In the genomic region with DNA sequence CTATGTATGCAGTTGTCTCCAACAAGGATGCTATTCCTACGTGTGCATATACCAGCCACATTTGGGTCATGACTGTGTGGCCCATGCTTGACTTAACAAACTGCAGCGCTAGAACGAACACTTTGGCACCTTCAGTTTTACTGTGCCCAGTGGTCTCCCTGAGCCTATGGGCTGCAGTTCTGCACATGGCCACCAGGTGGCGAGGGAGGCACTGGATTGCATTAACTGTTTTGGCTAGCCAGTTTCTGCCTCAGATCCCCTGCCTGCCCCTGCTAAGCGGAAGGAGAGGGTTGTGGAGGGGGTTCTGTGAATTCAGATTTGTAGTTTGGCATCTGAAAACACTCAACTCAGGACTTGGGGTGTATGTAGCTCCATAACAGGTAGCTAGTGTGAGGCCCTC, we compare ENCODE assay signal across 9 mouse cellular contexts.
DNase-seq lines count a peak whose midpoint lies in the region; ATAC-seq and TF ChIP-seq lines count a peak whose summit lies in the region.
"Had no signal": no experiment of that assay in that cellular context is flagged by ENCODE, and none has a peak within 500 bp of the region (broad histone marks: within the 10 kb centered on the region; RNA-seq: fewer than 3 reads in every experiment).

No protein-coding gene starts in this region.

- peak overlapping the region; percentile 10 to 22; a peak in 2 of 4 replicates for H3K4me3 ChIP-seq in ES-E14 (ENCODE audit: insufficient read depth in 1 of 2, low read depth in 1 of 2, low read length in 2 of 2, poor library complexity in 1 of 2, severe bottlenecking in 1 of 2)
- no peak overlapping the region for H3K4me3 ChIP-seq in forebrain, embryonic 14.5 days (ENCODE audit: low read depth, low read length)
- H3K4me3 ChIP-seq in hindbrain, embryonic 11.5 days (ENCODE audit: low read depth, low read length) = no peak overlapping the region
- H3K4me3 ChIP-seq in lung, postnatal 0 days (ENCODE audit: low read depth, low read length) = no peak overlapping the region
- H3K4me3 ChIP-seq: limb, embryonic 15.5 days had no signal

- no peak overlapping the region for H3K4me2 ChIP-seq in forebrain, embryonic 14.5 days (ENCODE audit: low read length)
- no peak overlapping the region for H3K4me2 ChIP-seq in hindbrain, embryonic 11.5 days (replicated peaks; ENCODE audit: low read depth, low read length)
- no peak overlapping the region for H3K4me2 ChIP-seq in lung, postnatal 0 days (replicated peaks; ENCODE audit: low read depth, low read length)
- H3K4me2 ChIP-seq: limb, embryonic 15.5 days had no signal

- no peak overlapping the region for H3K27ac ChIP-seq in ES-E14 (ENCODE audit: insufficient read depth, low read depth, low read length, poor library complexity, severe bottlenecking)
- H3K27ac ChIP-seq in forebrain, embryonic 14.5 days (ENCODE audit: low read depth, low read length) = no peak overlapping the region
- peak overlapping the region; percentile 3; the same call in 1 of the 2 replicates for H3K27ac ChIP-seq in hindbrain, embryonic 11.5 days (ENCODE audit: low read depth, low read length)
- no peak overlapping the region for H3K27ac ChIP-seq in lung, postnatal 0 days (ENCODE audit: low read length)
- H3K27ac ChIP-seq: limb, embryonic 15.5 days had no signal

- DNase-seq in ES-E14 (ENCODE audit: low read depth, low spot score) = peak; percentile 90
- DNase-seq in c-Kit-positive CD71-negative TER-119-negative erythroid progenitor cells, embryonic 14.5 days (ENCODE audit: low read depth) = peak; percentile 74
- DNase-seq in forebrain, embryonic 14.5 days (ENCODE audit: low spot score) = peak; percentile 91
- peak; percentile 94 for DNase-seq in hindbrain, embryonic 11.5 days (ENCODE audit: low spot score)
- peak; percentile 74 for DNase-seq in layer of hippocampus, adult 9-11 months
- DNase-seq in lung, postnatal 0 days (ENCODE audit: low spot score) = peak; percentile 79
- peak; percentile 68 for DNase-seq in ovary, postnatal 10 days (ENCODE audit: low spot score)
- DNase-seq in thymus, postnatal 0 days (ENCODE audit: low spot score) = peak; percentile 82

- 26% methylated on average over 5 of the region's 5 CpGs for WGBS in forebrain, embryonic 14.5 days
- WGBS in hindbrain, embryonic 11.5 days = 43% methylated on average over 5 of the region's 5 CpGs
- 32% methylated on average over 5 of the region's 5 CpGs for WGBS in lung, postnatal 0 days

- H3K27me3 ChIP-seq in forebrain, embryonic 14.5 days (replicated peaks; ENCODE audit: control insufficient read depth, insufficient read depth, low read length) = no peaks in the 10 kb centered on the region
- no peaks in the 10 kb centered on the region for H3K27me3 ChIP-seq in hindbrain, embryonic 11.5 days (ENCODE audit: control insufficient read depth, insufficient read depth, low read length)
- H3K27me3 ChIP-seq in lung, postnatal 0 days (replicated peaks; ENCODE audit: insufficient read depth, low read length) = no peaks in the 10 kb centered on the region
- H3K27me3 ChIP-seq: limb, embryonic 15.5 days had no signal

- peak; percentile 100 for TF ChIP-seq CTCF in lung, postnatal 0 days (IDR thresholded peaks at IDR 0.05)

- in situ Hi-C loops in ES-E14 (cut with MboI; ENCODE audit: low sequenced_read_pairs in 2 of 2, unreplicated experiment in 2 of 2) = loop anchor here in 1 of 2 experiments (5.0 kb wide), 1 partner anchor 135 kb away; no protein-coding TSS in a partner anchor

- peak; percentile 63 for ATAC-seq in forebrain, embryonic 14.5 days
- ATAC-seq in hindbrain, embryonic 11.5 days (ENCODE audit: low FRiP score) = no peak
- ATAC-seq in lung, postnatal 0 days = peak; percentile 62

- no peaks in the 10 kb centered on the region for H3K9me3 ChIP-seq in ES-E14 (ENCODE audit: control insufficient read depth, insufficient read depth, low read depth, low read length)
- no peaks in the 10 kb centered on the region for H3K9me3 ChIP-seq in forebrain, embryonic 14.5 days (replicated peaks; ENCODE audit: control insufficient read depth, low read length)
- no peaks in the 10 kb centered on the region for H3K9me3 ChIP-seq in hindbrain, embryonic 11.5 days (ENCODE audit: control insufficient read depth, low read length)
- H3K9me3 ChIP-seq in lung, postnatal 0 days (ENCODE audit: low read length) = no peaks in the 10 kb centered on the region
- H3K9me3 ChIP-seq: limb, embryonic 15.5 days had no signal

- H3K4me1 ChIP-seq in ES-E14 (ENCODE audit: control insufficient read depth in 2 of 2, insufficient read depth in 2 of 2, low read length in 2 of 2, poor library complexity in 1 of 2) = peaks cover 7 to 26% of the 10 kb centered on the region in 2 experiments
- 0 out of 2 replicates have a peak, but pooled peaks cover 3% of the 10 kb centered on the region for H3K4me1 ChIP-seq in forebrain, embryonic 14.5 days (ENCODE audit: control insufficient read depth, insufficient read depth, low read length)
- H3K4me1 ChIP-seq in hindbrain, embryonic 11.5 days (replicated peaks; ENCODE audit: control insufficient read depth, insufficient read depth, low read length) = no peaks in the 10 kb centered on the region
- no peaks in the 10 kb centered on the region for H3K4me1 ChIP-seq in lung, postnatal 0 days (ENCODE audit: insufficient read depth, low read depth, low read length)

- peaks cover 4% of the 10 kb centered on the region; the same call in 1 of the 2 replicates for H3K36me3 ChIP-seq in ES-E14 (ENCODE audit: control insufficient read depth, insufficient read depth, low read length, poor library complexity, severe bottlenecking)
- H3K36me3 ChIP-seq in forebrain, embryonic 14.5 days (ENCODE audit: control insufficient read depth, insufficient read depth, low read length) = peaks cover 51% of the 10 kb centered on the region
- H3K36me3 ChIP-seq in hindbrain, embryonic 11.5 days (ENCODE audit: control insufficient read depth, insufficient read depth, low read length) = peaks cover 8% of the 10 kb centered on the region
- H3K36me3 ChIP-seq in lung, postnatal 0 days (ENCODE audit: insufficient read depth, low read length) = peaks cover 14% of the 10 kb centered on the region; the same call in 1 of the 2 replicates

- H3K9ac ChIP-seq in ES-E14 (ENCODE audit: insufficient read depth, low read depth, low read length, poor library complexity, severe bottlenecking) = peak overlapping the region; percentile 62; the same call in 1 of the 2 replicates
- H3K9ac ChIP-seq in forebrain, embryonic 14.5 days (ENCODE audit: low read length) = no peak overlapping the region
- no peak overlapping the region for H3K9ac ChIP-seq in hindbrain, embryonic 11.5 days (ENCODE audit: low read depth, low read length)
- H3K9ac ChIP-seq in lung, postnatal 0 days (replicated peaks; ENCODE audit: low read depth) = no peak overlapping the region
- H3K9ac ChIP-seq: limb, embryonic 15.5 days had no signal

- no peak for TF ChIP-seq EP300 in lung, postnatal 0 days (IDR thresholded peaks at IDR 0.05)

TF ChIP-seq in ES-E14, 5 proteins besides CTCF, POLR2A, EP300 and RAD21:
- TF ChIP-seq MAFK (IDR thresholded peaks at IDR 0.05; ENCODE audit: insufficient read depth, low read depth, low read length) (no peak), ZC3H11A (IDR thresholded peaks at IDR 0.05; ENCODE audit: borderline replicate concordance, low read depth, low read length) (peak; percentile 77; the same call in 1 of the 2 replicates)
TF ChIP-seq in ES-E14: peak in this region for 1.

Comparison
In these comparisons a context has a peak if more than half of its experiments do, and no peak if none do; other contexts are left out.
1. H3K4me3 ChIP-seq: peak in ES-E14 (2 of 2); none in forebrain, embryonic 14.5 days (single experiment), hindbrain, embryonic 11.5 days (single experiment) and lung, postnatal 0 days (single experiment).
2. Peak in every context shown above with its lines, with median percentiles within 50 percentile points of each other: DNase-seq.